Mouse (Mus musculus): ENCODE results near the gene Cdc6. TPM values are rescaled to one million over a fixed set of nuclear protein-coding genes. Genes with fewer than 3 reads are reported as not detected.

Cdc6 gene
- total RNA-seq, 2 experiments from 2014 or later: 0.21 to 0.60 TPM

DNA sequence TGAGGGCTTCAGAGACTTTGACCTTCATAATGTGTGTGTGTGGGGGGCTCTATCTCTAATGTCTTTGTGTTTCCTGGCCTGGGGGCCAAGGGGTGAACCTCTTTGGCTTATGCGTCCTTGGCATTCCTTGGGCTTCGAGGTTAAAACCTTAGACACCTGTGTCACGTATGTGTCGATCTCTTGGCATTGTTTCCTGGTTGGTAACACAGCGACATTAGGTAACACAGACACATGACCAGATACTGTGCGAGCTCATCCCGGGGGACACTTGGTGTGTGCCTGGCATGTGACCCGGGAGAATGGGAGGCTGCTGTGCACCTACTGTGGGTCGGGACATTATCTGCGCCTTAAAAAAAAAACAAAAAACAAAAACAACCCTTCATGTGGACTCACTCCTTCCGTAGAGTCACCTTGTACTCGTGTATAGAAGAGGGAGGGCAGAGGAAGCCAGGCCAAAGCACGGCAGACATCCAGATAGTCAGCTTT is 46.3 kb downstream of the Cdc6 start:
- no peak for DNase-seq (ENCODE audit: low spot score in 2 of 2)
- intact Hi-C loops (cut with DNase I): no loop called here

DNA sequence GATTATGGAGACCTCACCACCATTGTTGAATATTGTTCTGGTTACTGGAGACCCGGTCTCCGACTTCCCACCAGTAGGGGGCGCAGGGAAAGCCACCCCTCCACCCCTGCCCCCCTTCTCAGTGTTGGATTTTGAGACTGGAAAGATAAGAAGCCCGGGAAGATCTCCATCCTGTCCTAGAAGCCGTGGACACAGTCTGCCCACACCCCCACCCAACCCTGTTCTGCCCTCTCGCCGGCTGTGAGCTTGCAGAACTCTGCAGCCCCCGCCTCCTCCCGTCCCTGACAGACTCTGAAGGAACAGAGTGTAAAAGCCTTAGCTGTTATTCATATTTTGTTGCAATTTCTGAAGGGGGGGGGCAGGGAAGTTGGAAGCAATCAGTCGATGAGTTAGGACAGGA is 46.8 kb downstream of the Cdc6 start:
- DNase-seq (ENCODE audit: low spot score in 2 of 2): peak in 1 of 2 experiments; percentile 65
- intact Hi-C loops (cut with DNase I): no loop called here

DNA sequence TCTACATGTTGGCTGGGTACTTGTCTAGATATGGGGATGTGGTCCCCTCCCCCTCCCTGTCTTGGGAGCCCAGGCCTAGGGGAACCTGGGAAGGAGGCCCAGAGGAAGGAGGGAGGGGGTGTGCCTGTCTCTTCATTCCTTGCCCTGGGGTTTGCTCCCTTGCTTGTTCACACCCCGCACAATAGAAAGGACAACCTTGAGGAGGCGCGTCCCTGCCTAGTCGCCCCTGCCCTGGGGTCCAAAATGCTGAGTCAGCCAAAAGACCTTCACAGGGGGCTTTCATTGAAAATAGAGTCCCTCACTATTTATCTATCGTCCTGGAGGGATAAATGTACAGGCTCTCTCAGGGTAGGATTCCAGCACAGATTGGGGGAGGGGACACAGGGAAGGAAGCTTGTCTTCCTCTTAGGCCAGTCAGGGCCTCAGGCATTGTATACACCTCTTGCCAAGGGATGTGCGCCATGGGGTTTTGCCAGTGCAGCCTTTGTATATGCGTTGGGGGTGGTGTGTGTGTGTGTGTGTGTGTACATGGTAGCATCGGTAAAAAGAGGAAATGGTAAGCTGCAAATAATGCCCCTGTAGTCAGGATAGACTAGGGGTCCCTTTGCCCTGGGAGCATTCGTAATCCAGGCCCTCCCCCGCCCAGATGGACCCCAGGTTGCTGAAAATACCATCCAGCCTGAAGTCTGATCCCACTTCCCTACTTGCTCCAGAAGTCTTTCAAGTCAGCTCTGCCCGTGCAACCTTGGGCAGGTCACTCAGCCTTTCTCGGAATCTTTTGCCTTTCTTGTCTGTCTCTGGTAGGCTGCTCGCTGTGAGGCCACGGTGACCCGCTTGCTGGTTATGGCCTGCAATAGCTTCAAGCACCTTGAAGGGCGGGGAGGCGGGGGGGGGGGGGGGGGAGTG is 47.5 kb downstream of the Cdc6 start:
- intact Hi-C loops (cut with DNase I): no loop called here
- DNase-seq (ENCODE audit: low spot score in 2 of 2): no peak

DNA sequence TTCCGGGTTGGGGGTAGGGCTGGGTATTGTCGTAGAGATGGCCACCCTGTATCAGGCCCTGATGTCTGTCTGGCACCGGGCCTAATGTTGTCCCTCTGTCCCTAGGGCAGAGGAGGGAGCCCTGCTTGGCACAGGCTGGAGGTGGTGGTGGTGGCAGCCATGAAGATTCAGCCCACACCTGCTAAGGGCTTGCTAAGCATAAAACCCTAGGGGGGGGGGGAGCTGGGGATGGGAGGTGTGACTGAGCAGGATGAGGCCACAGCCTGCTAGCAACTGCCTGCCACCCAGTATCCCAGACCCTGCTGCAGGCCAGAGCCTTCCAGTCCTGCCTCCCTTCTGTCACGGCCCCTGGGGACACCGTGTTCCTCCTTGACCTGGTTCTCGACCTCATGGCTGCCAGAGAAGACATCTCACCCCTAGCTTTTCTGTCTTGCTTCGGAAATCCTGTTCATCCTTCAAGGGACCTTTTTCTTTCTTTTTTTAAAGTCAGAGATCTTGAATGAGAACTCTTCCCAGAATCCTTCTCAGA is 48.2 kb downstream of the Cdc6 start:
- DNase-seq (ENCODE audit: low spot score in 2 of 2): no peak
- intact Hi-C loops (cut with DNase I): no loop called here

GRCm38 (mm10) chr11:98956340-98956739 is 48.7 kb downstream of the Cdc6 start:
- no peak for DNase-seq (ENCODE audit: low spot score in 2 of 2)
- intact Hi-C loops (cut with DNase I): no loop called here

DNA sequence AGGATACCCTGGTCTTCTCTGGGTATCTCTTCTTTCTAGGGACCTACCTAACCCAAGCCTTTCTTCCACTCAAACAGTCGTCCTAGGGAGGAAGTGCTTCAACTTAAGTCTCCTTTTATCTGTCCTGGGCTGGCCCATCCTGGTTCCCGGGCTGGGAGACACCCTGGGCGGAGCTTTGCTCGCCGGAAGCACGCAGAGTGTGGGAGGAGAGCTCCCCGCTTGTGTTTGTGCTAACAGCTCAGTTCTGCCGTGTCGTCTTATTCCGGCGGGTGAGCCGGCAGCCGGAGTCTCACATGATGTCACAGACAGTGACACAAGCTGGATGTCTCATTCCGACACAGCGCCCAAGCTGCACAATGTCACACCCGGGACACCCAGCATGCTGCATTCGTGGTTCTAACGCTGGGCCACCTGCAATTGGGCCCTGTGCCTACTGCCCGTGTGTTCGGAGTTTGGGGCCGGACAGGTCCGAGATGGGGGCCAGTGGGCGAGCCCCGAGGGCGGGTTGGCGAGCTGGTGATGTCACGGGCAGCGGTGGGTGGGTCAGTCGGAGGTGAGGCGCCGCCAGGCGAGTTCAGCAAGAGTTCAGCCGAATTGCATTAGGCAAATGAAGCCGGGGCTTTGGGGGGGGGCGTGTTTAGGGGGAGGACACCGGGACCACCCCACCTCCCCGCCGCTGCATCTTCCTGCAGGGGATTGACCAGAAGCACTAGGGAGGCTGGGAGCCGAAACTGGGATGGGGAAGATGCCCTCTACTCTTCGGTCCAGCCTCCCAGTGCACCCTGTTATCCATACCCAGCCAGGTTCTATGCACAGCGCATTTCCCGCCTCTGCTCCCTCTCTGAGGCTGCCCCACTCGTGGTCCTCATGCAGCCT is 52.1 kb downstream of the Cdc6 start:
- intact Hi-C loops (cut with DNase I): no loop called here
- peak; percentile 72 to 86 for DNase-seq (ENCODE audit: low spot score in 2 of 2)

- DNase-seq (ENCODE audit: low spot score in 2 of 2): no peak
- intact Hi-C loops (cut with DNase I): no loop called here
Observed at GRCm38 (mm10) chr11:98960313-98960906, 52.8 kb downstream of the Cdc6 start.

DNA sequence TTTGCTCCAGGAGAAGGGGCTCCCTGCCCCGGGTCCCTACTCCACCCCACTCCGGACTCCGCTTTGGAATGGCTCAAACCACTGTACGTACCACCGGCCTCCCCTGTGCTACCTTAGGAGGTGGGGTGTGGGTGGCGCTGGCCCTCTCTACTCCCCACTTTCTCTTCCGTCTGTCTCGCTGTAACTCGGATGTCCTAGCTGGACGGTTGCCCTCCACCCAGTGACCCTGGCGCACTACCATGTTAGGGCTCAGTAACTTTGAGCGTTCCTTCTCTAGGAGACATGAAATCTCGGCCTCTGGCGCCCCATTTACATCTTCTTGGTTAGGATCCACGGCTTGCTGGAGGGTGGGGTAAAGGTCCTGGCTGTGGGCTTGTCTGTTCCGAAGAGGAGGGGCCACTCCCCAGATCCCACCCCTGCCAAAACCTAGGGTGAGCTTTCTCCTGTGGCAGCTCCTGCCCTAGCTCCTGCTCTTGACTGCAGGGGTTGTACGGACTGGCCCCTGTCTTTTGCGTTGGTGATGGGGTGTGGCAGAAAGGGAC is 53.5 kb downstream of the Cdc6 start:
- intact Hi-C loops (cut with DNase I): no loop called here
- DNase-seq (ENCODE audit: low spot score in 2 of 2): no peak

- intact Hi-C loops (cut with DNase I): no loop called here
- DNase-seq (ENCODE audit: low spot score in 2 of 2): no peak
Observed at GRCm38 (mm10) chr11:98961766-98962165, 54.2 kb downstream of the Cdc6 start.

GRCm38 (mm10) chr11:98962421-98963095 is 55.0 kb downstream of the Cdc6 start:
- intact Hi-C loops (cut with DNase I): no loop called here
- DNase-seq (ENCODE audit: low spot score in 2 of 2): no peak

- DNase-seq (ENCODE audit: low spot score in 2 of 2): peak in 1 of 2 experiments; percentile 39
- intact Hi-C loops (cut with DNase I): no loop called here
Observed at GRCm38 (mm10) chr11:98963191-98964021, 55.8 kb downstream of the Cdc6 start.

DNA sequence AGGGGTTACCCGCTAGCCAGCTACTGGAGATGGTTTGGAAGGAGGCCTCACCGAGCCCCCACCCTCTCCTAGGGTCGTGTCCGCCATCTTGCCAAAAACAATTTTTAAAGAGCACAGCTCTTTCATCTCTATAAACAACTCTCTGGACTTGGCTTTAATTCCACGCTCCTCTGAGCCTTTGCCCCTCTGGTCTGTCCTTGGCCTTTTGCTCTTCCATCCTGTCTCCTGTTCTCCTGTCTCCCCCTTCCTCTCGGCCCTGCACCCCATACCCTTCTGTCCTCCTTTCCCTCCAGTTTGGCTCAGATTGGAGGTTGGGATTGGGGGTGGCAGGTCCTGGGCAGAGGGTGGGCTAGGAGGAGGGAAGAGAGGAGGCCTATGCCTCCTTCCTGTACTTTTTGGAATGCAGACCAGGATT is 56.6 kb downstream of the Cdc6 start:
- DNase-seq (ENCODE audit: low spot score in 2 of 2): no peak
- intact Hi-C loops (cut with DNase I): no loop called here

GRCm38 (mm10) chr11:98964616-98965415 is 57.2 kb downstream of the Cdc6 start:
- intact Hi-C loops (cut with DNase I): no loop called here
- DNase-seq (ENCODE audit: low spot score in 2 of 2): peak in 1 of 2 experiments; percentile 2

GRCm38 (mm10) chr11:98965416-98966077 is 57.9 kb downstream of the Cdc6 start:
- intact Hi-C loops (cut with DNase I): loop anchor here (1.0 kb wide), 1 partner anchor 25 kb away; no protein-coding TSS in a partner anchor
- no peak for DNase-seq (ENCODE audit: low spot score in 2 of 2)

DNA sequence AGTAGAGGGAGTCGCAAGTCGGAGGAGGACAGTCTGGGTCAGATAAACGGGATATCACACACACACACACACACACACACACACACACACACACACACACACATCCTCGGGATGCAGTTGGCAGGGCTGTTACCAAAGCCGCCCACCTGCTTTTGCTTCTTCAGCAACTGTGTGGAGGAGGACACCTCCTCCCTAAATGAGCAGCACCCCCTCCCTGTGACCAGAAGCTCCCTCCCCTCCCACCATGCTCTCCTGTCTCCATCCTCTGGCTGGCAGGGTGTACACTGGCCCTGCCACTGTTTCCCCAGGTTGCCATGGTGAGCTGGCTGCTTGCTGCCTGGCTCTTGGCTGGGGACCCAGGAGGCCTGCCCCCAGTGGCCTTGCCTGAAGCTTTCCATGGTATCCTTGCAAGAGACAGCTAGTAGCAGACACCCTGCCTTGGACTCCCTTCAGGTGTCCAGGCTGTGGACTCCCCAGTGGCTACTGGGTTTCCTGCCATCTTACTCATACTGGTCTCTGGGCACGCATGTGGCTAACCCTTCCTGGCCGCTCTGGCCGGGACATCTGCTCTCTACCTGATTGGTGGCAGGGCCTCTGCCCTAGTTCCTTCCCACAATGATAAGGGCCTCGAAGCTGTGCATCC is 59.0 kb downstream of the Cdc6 start:
- intact Hi-C loops (cut with DNase I): loop anchor here (1.0 kb wide), 1 partner anchor 26 kb away; no protein-coding TSS in a partner anchor
- peak; percentile 72 to 82 for DNase-seq (ENCODE audit: low spot score in 2 of 2)

DNA sequence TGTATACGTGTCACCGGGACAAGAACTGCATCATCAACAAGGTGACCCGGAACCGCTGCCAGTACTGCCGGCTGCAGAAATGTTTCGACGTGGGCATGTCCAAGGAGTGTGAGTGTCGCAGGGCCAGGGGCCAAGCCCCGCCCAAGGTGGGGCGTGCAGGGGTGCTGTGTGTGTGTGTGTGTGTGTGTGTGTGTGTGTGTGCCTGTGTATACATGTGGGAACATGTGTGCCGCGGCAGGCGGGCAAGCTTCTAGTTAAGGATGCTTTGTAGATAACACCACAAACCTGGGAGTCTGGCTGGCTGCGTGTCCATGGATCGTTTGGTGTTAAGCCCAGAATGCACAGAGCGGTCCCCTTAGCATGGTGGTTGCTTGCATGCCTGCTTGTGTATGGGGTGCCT is 60.5 kb downstream of the Cdc6 start:
- no peak for DNase-seq (ENCODE audit: low spot score in 2 of 2)

More for the DNA sequence above, 60.5 kb downstream of the Cdc6 start:
- intact Hi-C loops (cut with DNase I): no loop called here
